Mouse (Mus musculus) megakaryocyte, embryonic 14.5 days (primary cell): ENCODE results near the gene Lonp2. TPM values are rescaled to one million over a fixed set of nuclear protein-coding genes. Genes with fewer than 3 reads are reported as not detected.
A peak's percentile ranks its signal among the peaks of the same experiment; 100 is the strongest.

ENCODE experiments used
- H3K27me3 ChIP-seq: replicated peaks from 2 replicates; pipeline ENCODE3; 2012; ENCODE audit warnings: inconsistent platforms
- H3K36me3 ChIP-seq: replicated peaks from 2 replicates; pipeline ENCODE3; 2012; ENCODE audit warnings: low read length, inconsistent platforms, mixed read lengths
- H3K4me1 ChIP-seq: 2 replicates; pipeline ENCODE4 v1.6.1; 2012; ENCODE audit warnings: inconsistent platforms
- H3K4me3 ChIP-seq: replicated peaks from 2 replicates; pipeline ENCODE3; 2012; ENCODE audit warnings: moderate library complexity, mild to moderate bottlenecking, inconsistent platforms
- H3K9me3 ChIP-seq: 2 replicates; pipeline ENCODE4 v1.6.1; 2012; ENCODE audit warnings: inconsistent platforms
- FLI1 ChIP-seq: IDR thresholded peaks from 2 replicates; pipeline ENCODE4 v1.6.1; 2012; ENCODE audit warnings: low read length, inconsistent platforms, mixed read lengths
- GATA1 ChIP-seq: IDR thresholded peaks from 3 replicates; pipeline ENCODE4 v1.6.1; 2012; ENCODE audit warnings: mixed read lengths, low read length, inconsistent platforms, borderline replicate concordance
- polyA plus RNA-seq: library from polyadenylated mRNA; stranded (reverse); fragments of >175 nt; gene quantifications from 2 replicates; pipeline ENCODE4 v1.2.3, GENCODE M21; 2012; ENCODE audit warnings: low replicate concordance; ENCODE audit not compliant: insufficient read depth

Lonp2 gene
- polyA plus RNA-seq, 1 experiment: 14.9 TPM

DNA sequence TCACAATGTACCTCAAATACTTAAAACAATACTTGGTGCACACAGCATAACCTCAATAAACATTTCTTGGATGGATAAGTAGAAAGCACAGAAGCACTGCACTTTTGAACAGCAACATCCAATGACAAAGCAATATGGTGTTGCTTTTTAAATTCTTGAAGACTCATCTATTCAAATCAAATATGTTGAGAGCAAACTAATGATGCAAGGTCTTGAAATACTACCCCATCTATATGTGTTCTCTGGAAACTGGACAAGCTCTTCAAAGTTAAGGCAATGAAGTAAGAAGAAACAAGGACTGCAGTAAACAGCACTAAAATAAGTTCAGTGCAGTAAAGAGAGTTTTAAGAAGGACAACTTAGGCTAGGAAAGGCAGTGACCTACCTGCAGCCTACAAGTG is 117.1 kb downstream of the Lonp2 start:
- Histone ChIP-seq H3K4me3 (no peak overlapping the region), H3K9me3 (no peaks in the 10 kb centered on the region), H3K4me1 (peaks cover 74% of the 10 kb centered on the region), H3K27me3 (no peaks in the 10 kb centered on the region), H3K36me3 (peaks cover 9% of the 10 kb centered on the region)
- TF ChIP-seq FLI1 (no peak), GATA1 (no peak)

DNA sequence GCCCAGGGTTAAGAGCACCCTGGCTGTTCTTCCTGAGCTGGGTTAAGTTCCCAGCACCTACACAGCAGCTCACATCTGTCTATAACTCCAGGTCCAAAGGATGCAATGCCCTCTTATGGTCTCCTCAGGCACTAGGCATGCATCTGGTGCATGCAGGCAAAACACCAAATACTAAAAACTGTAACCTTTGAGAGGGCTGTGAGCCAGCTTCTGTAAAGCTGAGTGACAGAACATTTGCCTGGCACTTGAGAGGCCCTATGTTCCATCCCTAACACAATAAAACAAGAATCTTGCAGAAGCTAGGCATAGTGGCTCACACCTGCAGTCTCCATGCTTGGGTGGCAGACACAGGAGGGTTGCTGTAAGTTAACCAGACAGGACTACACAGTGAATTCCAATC is 117.8 kb downstream of the Lonp2 start:
- H3K9me3 ChIP-seq: no peaks in the 10 kb centered on the region
- peaks cover 71% of the 10 kb centered on the region for H3K4me1 ChIP-seq

DNA sequence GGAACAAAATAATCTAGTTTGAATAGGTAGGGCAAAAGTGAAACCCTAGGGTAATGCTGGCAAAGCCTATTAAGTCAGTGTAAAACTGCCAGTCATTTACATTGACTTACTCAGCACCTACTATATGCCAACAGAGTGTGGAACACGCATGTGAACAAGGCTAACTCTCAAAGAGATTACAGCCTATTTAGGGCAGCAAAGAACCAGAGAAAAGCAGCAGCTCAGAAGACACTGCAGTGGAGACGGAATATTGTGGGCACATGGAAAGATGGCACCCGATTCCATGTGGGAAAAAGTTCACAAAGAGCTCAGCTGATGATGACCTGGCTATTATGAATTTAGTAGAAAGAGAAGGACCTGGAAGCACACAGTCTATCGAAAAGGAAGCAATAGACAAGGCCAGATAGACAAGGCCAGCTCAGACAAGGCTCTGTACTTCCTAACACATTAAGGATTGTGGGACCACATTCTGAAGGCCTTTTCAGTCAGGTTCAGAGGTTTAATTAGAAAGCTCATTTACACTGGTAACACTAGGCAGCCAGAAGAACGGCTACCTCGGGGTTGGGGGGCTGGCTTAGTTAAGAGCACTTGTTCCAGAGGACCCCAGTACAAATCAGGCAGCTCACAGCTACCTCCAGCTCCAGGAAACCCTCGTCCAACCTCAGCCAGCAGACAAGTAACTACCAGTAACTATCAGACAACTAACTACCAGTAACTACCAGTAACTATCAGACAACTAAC is 118.9 kb downstream of the Lonp2 start:
- Histone ChIP-seq H3K9me3 (no peaks in the 10 kb centered on the region), H3K4me3 (peak overlapping the region; percentile 59), H3K36me3 (peaks cover 9% of the 10 kb centered on the region), H3K27me3 (no peaks in the 10 kb centered on the region), H3K4me1 (peaks cover 68% of the 10 kb centered on the region)
- TF ChIP-seq GATA1 (no peak), FLI1 (no peak)

More for the DNA sequence above, 117.8 kb downstream of the Lonp2 start:
- Histone ChIP-seq H3K27me3 (no peaks in the 10 kb centered on the region), H3K36me3 (peaks cover 9% of the 10 kb centered on the region), H3K4me3 (peak overlapping the region; percentile 54)
- no peak for TF ChIP-seq FLI1
- TF ChIP-seq GATA1: no peak

DNA sequence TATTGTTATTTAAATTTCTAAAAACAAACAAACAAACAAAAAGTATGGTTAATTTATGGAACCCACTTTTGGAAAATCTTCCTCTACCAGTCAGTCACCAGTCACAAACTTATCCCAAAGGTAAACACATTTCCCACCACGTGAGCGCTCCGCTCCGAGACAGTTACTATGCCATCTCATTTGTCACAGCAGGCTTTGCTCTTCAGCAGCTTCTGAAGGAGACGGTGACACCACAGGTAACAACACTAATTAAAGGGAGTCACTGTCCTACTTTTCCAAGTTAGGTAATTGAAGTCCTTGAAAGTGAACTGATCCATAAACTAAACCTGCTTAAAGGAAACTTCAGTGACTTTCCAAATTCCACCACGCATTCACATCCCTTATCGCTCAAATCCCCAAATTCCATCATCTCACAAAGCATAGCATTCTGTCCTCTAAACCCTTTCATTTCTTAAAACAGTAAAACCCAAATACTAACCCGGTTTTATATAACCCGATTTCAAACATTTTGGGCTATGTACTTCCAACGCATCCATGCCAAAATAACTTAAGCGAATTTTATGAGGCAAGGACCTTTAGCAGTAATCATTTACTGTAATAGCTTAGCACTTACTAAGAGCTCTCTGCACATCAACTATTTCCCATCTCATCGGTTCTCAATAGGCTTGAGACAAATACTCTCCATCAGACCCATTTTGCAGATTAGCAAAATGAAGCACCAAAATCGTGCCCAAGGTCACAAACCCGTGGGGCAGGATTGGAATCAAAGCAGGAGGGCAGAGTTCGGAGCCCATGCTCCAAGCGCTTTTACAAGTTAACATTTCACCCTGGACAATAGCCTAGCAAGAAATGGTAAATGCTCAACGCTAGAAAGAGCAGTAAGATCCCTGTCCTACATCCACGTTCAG is 120.7 kb downstream of the Lonp2 start:
- H3K4me3 ChIP-seq: peak overlapping the region; percentile 97
- no peaks in the 10 kb centered on the region for H3K9me3 ChIP-seq
- TF ChIP-seq FLI1 (no peak), GATA1 (no peak)
- H3K27me3 ChIP-seq: no peaks in the 10 kb centered on the region
- peaks cover 55% of the 10 kb centered on the region for H3K4me1 ChIP-seq
- peaks cover 4% of the 10 kb centered on the region for H3K36me3 ChIP-seq

DNA sequence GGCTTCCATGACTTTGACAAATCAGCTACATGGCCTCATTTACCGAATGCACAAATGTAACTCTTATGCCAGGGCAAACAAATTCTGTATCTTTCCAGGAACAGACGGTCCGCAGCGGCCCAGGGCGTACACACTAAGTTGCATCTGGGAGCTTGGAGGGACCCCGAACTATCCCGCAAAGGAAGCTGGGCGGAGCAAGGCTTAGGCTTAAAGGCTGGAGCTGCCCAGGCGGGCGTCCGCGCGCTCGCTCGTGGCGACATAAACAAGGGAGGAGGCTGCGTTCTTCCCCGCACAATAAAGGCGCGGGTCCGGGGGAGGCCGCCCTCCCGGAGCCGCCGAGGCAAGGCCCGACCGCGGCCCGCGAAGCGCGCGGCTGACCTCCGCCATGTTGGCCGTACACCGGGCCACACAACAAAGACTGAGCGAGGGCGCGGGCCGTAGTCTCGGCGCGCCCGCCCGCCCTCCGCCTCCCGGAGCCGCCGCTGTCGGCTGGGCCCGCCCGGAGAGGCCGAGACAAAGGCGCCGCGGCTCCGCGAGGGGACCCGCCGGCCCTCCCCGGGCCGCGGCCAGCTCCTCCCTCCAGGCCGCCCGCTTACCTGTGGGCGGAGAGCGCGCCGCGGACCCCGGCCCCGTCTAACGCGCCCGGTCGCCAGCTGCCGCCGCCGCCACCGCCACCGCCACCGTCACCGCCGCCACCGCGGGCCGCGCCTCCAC is 121.5 kb downstream of the Lonp2 start, which contains the start of the genes Gm10638 and Siah1a:
Gene Gm10638, plus strand, starts transcription at position 479 of the 714 bp plus-strand sequence.
Gene Siah1a, minus strand, starts transcription at position 714 of the 714 bp plus-strand sequence.
- no peak for TF ChIP-seq GATA1
- no peak for TF ChIP-seq FLI1
- H3K4me3 ChIP-seq: peak within 1 kb of the TSS; percentile 97
- peaks cover 4% of the 10 kb centered on the region for H3K36me3 ChIP-seq
- H3K27me3 ChIP-seq: no peaks in the 10 kb centered on the region
- peaks cover 48% of the 10 kb centered on the region for H3K4me1 ChIP-seq
- no peaks in the 10 kb centered on the region for H3K9me3 ChIP-seq

DNA sequence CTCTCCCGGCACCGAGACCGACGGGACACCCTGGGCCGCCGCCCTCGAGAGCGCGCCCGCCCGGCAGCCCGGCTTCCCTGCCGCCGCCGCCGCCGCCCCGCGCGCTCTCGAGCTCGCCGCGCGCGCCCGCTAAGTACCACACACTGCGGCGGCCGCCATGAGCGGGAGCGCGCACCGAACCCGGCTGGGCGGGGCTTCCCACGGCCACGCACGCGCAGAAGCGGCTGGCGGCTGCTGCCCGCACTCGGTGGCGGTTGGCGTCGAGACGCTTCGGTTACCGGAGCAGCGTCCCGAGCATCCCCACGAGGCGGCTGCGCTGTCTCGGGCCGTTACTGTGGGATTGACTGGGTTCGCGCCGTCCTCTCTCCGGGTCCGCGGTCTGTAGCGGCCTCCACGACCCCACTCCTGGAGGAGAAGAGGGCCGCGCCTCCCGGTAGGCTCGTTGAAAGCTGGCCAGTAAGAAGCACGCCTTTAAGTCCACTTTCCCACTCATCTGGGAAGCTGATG is 122.1 kb downstream of the Lonp2 start:
- H3K9me3 ChIP-seq: no peaks in the 10 kb centered on the region
- H3K4me1 ChIP-seq: peaks cover 42% of the 10 kb centered on the region
- no peak for TF ChIP-seq GATA1
- TF ChIP-seq FLI1: no peak
- H3K4me3 ChIP-seq: peak overlapping the region; percentile 97
- H3K27me3 ChIP-seq: no peaks in the 10 kb centered on the region
- peaks cover 4% of the 10 kb centered on the region for H3K36me3 ChIP-seq

DNA sequence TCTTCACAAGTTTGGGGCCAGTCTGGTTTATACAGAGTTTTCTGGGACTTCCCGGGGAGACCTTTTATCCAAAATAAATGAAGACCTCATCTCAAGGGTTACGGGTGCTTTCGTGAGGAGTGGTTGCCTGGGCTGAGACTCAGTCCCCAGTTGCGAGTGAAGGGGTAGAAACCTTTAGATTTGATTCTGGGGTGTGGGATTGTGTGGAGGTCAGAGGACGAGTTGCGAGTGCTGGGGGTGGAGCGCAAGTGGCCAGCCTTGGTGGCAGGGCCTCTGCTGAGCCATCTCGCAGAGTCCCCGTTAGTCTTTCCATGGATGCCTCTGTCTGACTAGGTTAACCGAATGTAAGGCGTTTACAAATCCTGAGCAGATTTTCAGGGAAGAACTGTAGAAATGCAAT is 122.7 kb downstream of the Lonp2 start:
- peaks cover 37% of the 10 kb centered on the region for H3K4me1 ChIP-seq
- H3K4me3 ChIP-seq: peak overlapping the region; percentile 97
- no peaks in the 10 kb centered on the region for H3K9me3 ChIP-seq
- no peak for TF ChIP-seq GATA1
- no peak for TF ChIP-seq FLI1
- peaks cover 2% of the 10 kb centered on the region for H3K27me3 ChIP-seq
- H3K36me3 ChIP-seq: peaks cover 3% of the 10 kb centered on the region

DNA sequence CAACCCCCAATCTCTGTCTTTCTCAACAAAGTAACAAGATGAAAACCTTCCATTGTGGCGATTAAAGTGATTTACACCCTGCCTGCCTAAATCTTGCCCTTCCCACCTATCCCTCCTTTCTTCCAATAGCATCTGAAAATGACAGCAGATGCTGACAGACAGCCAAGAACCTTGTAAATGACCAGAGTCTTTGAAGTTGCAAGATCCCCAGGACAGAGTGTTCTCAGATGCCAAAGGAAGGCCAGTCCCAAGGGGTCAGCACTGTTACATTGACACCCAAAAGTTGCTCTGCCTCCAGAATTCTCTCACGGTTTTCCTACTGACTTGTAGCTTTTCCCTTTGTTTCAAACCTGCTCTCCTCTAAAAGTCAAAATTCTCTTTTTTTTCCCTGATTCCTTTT is 126.0 kb downstream of the Lonp2 start:
- TF ChIP-seq FLI1: no peak
- no peak for TF ChIP-seq GATA1
- H3K36me3 ChIP-seq: no peaks in the 10 kb centered on the region

More for the DNA sequence above, 126.0 kb downstream of the Lonp2 start:
- Histone ChIP-seq H3K27me3 (peaks cover 20% of the 10 kb centered on the region), H3K9me3 (peaks cover 8% of the 10 kb centered on the region), H3K4me3 (no peak overlapping the region), H3K4me1 (peaks cover 9% of the 10 kb centered on the region)
